Mouse (Mus musculus) heart, postnatal 36 days (tissue): ENCODE data around the gene Sap25. TPM values are rescaled to one million over a fixed set of nuclear protein-coding genes. Genes with fewer than 3 reads are reported as not detected.

Experiments used
- DNase-seq, 2 experiments: peaks; one replicate each; pipeline ENCODE4 v3.0.0; 2021 to 2022
- intact Hi-C: fragments of 180-260 bp; cut with DNase I; formaldehyde crosslinking; loops from one replicate; pipeline ENCODE4 v1.15.1; 2025
- total RNA-seq, 2 experiments: library from RNA; stranded (reverse); gene quantifications; 2 replicates each; pipeline ENCODE4 v1.2.3; 2021

Sap25 gene
- total RNA-seq, 2 experiments from 2014 or later, result 1.2 to 1.7 TPM

DNA sequence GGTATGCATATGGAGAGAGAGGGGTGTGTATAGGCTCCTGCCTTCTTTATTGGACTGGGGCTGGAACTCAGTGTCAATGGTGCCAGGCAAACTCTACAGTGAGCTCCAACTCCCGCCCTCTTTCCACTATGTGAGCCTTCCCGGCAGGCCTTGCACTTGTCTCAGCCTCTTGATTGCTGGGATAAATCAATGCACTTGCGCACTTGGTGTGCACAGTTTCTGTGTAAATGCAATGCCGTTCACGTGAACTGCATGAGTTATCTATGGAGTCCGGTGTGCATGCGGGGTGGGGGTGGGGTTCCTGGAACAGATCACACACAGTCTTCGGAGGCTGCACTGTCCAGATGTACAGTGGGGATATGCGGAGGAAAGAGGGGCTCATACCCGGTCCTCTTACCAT, 12.2 kb downstream of the Sap25 start:
- intact Hi-C loops, result loop anchor here (2.0 kb wide), 2 partner anchors 69 to 151 kb away; partner anchors contain the start of gene Pop7

GRCm38 (mm10) chr5:137654746-137655145, 13.6 kb downstream of the Sap25 start:
- intact Hi-C loops, result no loop called here
- DNase-seq, result no peak

More for the DNA sequence above, 12.2 kb downstream of the Sap25 start:
- no peak for DNase-seq

- intact Hi-C loops, result loop anchor here (1.0 to 2.0 kb wide), 4 partner anchors 28 to 103 kb away; partner anchors contain the start of genes Agfg2 and Nyap1
- DNase-seq, result peak; percentile 71 to 77
Observed at GRCm38 (mm10) chr5:137656977-137657376, 15.8 kb downstream of the Sap25 start.

DNA sequence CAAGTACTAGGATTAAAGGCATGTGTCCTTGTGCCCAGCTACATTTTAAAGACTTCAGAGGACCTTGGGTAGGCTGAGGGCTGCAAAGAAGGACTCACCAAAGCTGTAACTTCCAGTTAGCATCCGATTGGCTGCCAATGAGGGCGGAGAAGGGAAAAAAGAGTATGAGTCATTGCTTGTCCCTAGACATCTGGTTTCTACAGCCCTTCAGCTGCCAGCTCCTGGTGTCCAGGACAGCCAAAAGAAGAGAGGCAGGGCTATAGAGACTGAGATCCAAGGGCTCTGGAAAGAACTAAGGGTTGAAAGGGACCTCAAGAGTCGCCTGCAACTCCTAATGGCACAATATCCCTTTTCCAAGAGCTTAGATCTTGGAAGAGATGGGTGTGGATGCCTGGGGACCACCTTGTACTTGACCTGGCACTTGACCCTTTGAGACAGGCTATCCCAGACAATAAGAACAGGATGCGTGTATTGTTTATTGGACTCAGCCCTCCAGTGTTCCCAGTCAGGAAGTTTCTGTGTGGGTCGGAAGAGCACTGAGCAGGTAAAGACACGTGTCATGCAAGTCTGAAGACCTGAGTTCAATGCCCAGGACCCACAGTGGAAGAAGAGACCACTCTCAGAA, 19.0 kb downstream of the Sap25 start:
- DNase-seq, result peak; percentile 70 to 81

GRCm38 (mm10) chr5:137663057-137663456, 21.9 kb downstream of the Sap25 start:
- no peak for DNase-seq
- intact Hi-C loops, result no loop called here

More for the DNA sequence above, 19.0 kb downstream of the Sap25 start:
- intact Hi-C loops, result no loop called here

DNA sequence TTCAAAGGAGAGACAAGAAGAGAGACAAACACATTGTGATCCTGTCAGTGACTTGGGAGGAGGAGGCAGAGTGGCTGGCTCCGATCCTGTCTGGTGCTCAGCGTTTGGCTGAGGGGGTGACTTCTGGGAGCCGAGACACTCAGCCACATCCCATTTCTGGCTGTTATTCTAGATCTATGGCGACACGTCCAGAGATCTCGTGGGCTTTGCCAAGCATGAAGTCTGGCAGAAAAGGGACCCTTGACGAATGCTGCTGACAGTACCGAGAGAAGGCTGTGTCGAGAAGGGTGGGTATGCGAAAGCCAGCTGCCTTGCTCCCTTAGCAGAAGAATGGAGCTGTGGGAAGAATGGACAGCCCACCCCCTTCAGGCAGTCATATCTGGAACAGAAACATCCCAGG, 27.8 kb downstream of the Sap25 start:
- intact Hi-C loops, result no loop called here
- DNase-seq, result peak; percentile 50 to 57

DNA sequence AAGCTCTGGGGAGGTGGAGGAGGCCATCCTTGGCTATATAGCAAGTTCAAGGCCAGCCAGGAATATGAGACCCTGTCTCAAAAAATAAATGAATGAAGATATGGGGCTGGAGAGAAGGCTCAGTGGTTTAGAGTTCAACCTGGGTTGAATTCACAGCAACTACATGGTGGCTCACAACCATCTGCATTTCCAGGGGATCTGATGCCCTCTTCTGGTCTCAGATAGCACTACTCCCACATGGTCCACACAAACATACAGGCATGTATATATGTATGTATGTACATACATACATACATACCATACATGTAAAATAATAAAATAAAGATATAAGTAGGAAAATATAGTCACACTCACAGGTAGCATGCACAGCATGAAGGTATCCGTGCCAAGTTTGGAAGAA, 29.1 kb downstream of the Sap25 start:
- intact Hi-C loops, result no loop called here
- no peak for DNase-seq

DNA sequence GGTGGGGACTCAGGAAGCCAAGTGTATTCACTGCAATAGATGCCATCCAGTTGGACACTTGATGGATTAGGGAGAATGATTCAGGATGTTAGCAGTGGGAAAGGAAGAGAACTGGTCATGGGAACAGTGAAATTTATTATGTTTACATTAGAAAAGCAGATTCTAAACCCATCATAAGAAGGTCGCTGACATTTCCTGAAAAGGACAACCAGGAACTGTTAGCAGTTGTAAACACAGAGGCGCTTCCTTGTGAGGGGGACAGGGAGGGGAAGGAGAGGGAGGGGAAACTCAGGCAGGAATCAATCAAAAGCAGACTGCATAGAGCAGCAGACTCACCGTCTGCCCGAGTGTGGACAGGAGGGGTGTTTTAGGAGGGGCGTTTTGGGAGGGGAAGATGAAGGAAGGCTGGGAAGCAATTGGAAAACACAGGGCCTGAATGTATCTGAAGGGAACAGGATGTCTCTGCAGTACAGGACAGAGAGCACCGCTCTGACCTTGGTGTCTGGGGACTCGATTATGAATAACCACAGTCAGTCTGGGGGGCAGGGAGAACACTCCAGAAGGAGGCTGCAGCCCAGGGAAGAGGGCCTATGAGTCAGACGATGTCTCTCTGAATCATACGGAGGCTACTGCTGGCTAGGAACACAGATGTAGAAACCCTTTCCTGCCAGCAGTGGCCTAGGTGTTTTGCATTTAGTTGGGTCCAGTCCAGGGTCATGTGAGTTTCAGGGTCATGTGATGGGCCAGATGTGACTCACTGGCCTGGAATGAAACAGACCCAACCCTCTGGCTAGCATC, 30.5 kb downstream of the Sap25 start:
- peak; percentile 70 to 82 for DNase-seq
- intact Hi-C loops, result no loop called here

GRCm38 (mm10) chr5:137672361-137672760, 31.2 kb downstream of the Sap25 start:
- DNase-seq, result no peak
- intact Hi-C loops, result no loop called here

DNA sequence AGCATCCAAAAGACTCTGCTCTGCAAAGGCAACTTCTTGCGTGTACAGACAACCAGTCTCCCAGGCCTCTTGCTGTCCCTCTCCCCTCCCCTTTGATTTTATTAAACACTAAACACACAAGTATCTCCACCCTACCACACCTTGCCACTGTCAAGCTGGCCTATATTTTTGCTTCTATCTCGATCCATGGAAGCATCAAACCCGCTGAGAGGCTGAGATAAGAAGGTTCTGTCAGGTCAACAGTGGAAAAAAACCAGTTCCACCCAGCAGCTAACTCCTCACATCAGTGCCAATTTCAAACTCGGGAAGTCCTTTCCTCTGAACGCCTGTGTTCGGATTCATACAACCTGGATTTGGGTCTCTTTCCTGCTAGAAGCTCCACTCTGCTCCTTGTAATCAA, 31.9 kb downstream of the Sap25 start:
- no peak for DNase-seq
- intact Hi-C loops, result no loop called here

GRCm38 (mm10) chr5:137674786-137675185, 33.7 kb downstream of the Sap25 start:
- no peak for DNase-seq
- intact Hi-C loops, result no loop called here

GRCm38 (mm10) chr5:137677859-137678258, 36.7 kb downstream of the Sap25 start:
- intact Hi-C loops, result no loop called here
- DNase-seq, result no peak

- intact Hi-C loops, result no loop called here
Observed at GRCm38 (mm10) chr5:137678736-137679135, 37.6 kb downstream of the Sap25 start.

GRCm38 (mm10) chr5:137679726-137680125, 38.6 kb downstream of the Sap25 start:
- no peak for DNase-seq
- intact Hi-C loops, result no loop called here

More at GRCm38 (mm10) chr5:137678736-137679135, 37.6 kb downstream of the Sap25 start:
- no peak for DNase-seq

DNA sequence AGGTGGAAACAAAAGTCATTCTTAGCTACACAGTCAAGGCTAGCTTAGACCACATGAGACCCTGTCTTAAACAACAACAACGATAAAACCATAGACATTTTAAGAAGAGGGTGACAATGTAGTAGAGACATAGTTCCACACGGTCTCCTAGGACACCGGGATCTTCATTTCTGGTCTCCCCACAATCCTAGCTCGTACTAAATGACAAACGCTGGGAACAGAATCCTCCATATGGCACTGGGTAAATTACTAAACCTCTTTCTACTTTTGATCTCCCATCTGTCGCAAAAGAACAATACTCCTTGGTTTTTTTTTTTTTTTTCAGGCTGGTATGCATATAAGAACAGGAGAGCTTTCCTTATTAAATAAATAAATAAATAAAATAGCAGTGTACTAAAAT, 41.4 kb downstream of the Sap25 start:
- DNase-seq, result no peak
- intact Hi-C loops, result no loop called here

GRCm38 (mm10) chr5:137683388-137684293, 42.5 kb downstream of the Sap25 start:
- intact Hi-C loops, result loop anchor here (2.0 kb wide), 1 partner anchor 27 kb away; no protein-coding TSS in a partner anchor
- peak in 1 of 2 experiments; percentile 28 for DNase-seq

GRCm38 (mm10) chr5:137684294-137685123, 43.4 kb downstream of the Sap25 start, which contains the start of gene Agfg2:
Gene Agfg2, minus strand, starts transcription at chr5:137684726.
- intact Hi-C loops, result loop anchor here (2.0 to 5.0 kb wide), 2 partner anchors 28 to 38 kb away; no protein-coding TSS in a partner anchor
- DNase-seq, result peak; percentile 91

GRCm38 (mm10) chr5:137685653-137686052, 44.5 kb downstream of the Sap25 start:
- intact Hi-C loops, result loop anchor here (2.0 to 5.0 kb wide), 2 partner anchors 29 to 37 kb away; no protein-coding TSS in a partner anchor
- no peak for DNase-seq

GRCm38 (mm10) chr5:137686127-137686790, 45.1 kb downstream of the Sap25 start:
- no peak for DNase-seq
- intact Hi-C loops, result loop anchor here (5.0 kb wide), 1 partner anchor 36 kb away; no protein-coding TSS in a partner anchor
